Mouse (Mus musculus) right cerebral cortex, adult 2 months (tissue): Measurements from ENCODE around the gene Plac9a.
A peak's percentile ranks its signal among the peaks of the same experiment; 100 is the strongest.
"Not testable (repeated sequence)": the region's sequence is repeated elsewhere in the genome, so short reads cannot be mapped to it uniquely, and the experiment has no call there.

Experiments used
- DNase-seq, 2 experiments: peaks; one replicate each; pipeline ENCODE4 v3.0.0; 2021 to 2022; ENCODE audit warnings: low spot score in 2 of 2

The Plac9a gene

GRCm38 (mm10) chr14:25865251-25865650, 37.6 kb downstream of the Plac9a start:
- no peak for DNase-seq

GRCm38 (mm10) chr14:25863721-25864120, 39.2 kb downstream of the Plac9a start:
- DNase-seq, result no peak

- peak; percentile 18 to 19 for DNase-seq
These were observed 40.9 kb downstream of the Plac9a start for GRCm38 (mm10) chr14:25861771-25862530.

- DNase-seq, result no peak
These were observed 45.0 kb downstream of the Plac9a start for GRCm38 (mm10) chr14:25857940-25858339.

GRCm38 (mm10) chr14:25857168-25857621, 45.7 kb downstream of the Plac9a start:
- DNase-seq, result no peak

- no peak for DNase-seq
These were observed 47.5 kb downstream of the Plac9a start for GRCm38 (mm10) chr14:25855241-25855885.

- DNase-seq, result no peak
These were observed 49.0 kb downstream of the Plac9a start for GRCm38 (mm10) chr14:25853717-25854452.

- no peak for DNase-seq
These were observed 49.6 kb downstream of the Plac9a start for GRCm38 (mm10) chr14:25853295-25853694.

GRCm38 (mm10) chr14:25852121-25852561, 50.8 kb downstream of the Plac9a start:
- peak in 1 of 2 experiments; percentile 41 for DNase-seq

- DNase-seq, result no peak
These were observed 51.7 kb downstream of the Plac9a start for GRCm38 (mm10) chr14:25851189-25851588.

GRCm38 (mm10) chr14:25850433-25850832, 52.5 kb downstream of the Plac9a start:
- no peak for DNase-seq

- DNase-seq, result not testable (repeated sequence)
These were observed 54.2 kb downstream of the Plac9a start for GRCm38 (mm10) chr14:25848708-25849107.

GRCm38 (mm10) chr14:25848237-25848636, 54.7 kb downstream of the Plac9a start:
- no peak for DNase-seq

GRCm38 (mm10) chr14:25847660-25848059, 55.2 kb downstream of the Plac9a start:
- no peak for DNase-seq

- DNase-seq, result no peak
These were observed 56.4 kb downstream of the Plac9a start for GRCm38 (mm10) chr14:25846516-25846915.

- no peak for DNase-seq
These were observed 57.0 kb downstream of the Plac9a start for GRCm38 (mm10) chr14:25845832-25846383.

GRCm38 (mm10) chr14:25844372-25844771, 58.5 kb downstream of the Plac9a start:
- no peak for DNase-seq

- DNase-seq, result no peak
These were observed 60.3 kb downstream of the Plac9a start for GRCm38 (mm10) chr14:25842688-25843003.

GRCm38 (mm10) chr14:25841991-25842687, 60.8 kb downstream of the Plac9a start, which contains the start of gene Anxa11:
Gene Anxa11, plus strand, starts transcription at chr14:25842156.
- DNase-seq, result peak; percentile 63 to 73

GRCm38 (mm10) chr14:25841579-25841978, 61.3 kb downstream of the Plac9a start:
- no peak for DNase-seq

- DNase-seq, result no peak
These were observed 61.9 kb downstream of the Plac9a start for GRCm38 (mm10) chr14:25840961-25841360.
